Mouse (Mus musculus) cerebellum, adult 2 months (tissue): Measurements from ENCODE around the gene Olfr1168. TPM values are rescaled to one million over a fixed set of nuclear protein-coding genes. Genes with fewer than 3 reads are reported as not detected.
"Not testable (repeated sequence)": the region's sequence is repeated elsewhere in the genome, so short reads cannot be mapped to it uniquely, and the experiment has no call there.

Source experiments
- DNase-seq, 2 experiments: peaks; one replicate each; pipeline ENCODE4 v3.0.0; 2021
- H3K27ac ChIP-seq: fragments of 200-500 bp; 2 replicates; pipeline ENCODE4 v1.5.1; 2012; ENCODE audit warnings: low read length, control low read depth, inconsistent platforms; ENCODE audit not compliant: insufficient read depth
- H3K27me3 ChIP-seq: fragments of 200-500 bp; 2 replicates; pipeline ENCODE4 v1.6.1; 2012; ENCODE audit warnings: inconsistent platforms, mild to moderate bottlenecking, low read length, moderate library complexity; ENCODE audit not compliant: control insufficient read depth, insufficient read depth
- H3K4me1 ChIP-seq: fragments of 200-500 bp; 2 replicates; pipeline ENCODE4 v1.6.1; 2011; ENCODE audit warnings: low read length; ENCODE audit not compliant: control insufficient read depth, insufficient read depth
- H3K4me3 ChIP-seq: fragments of 200-500 bp; replicated peaks from 2 replicates; pipeline ENCODE3; 2011; ENCODE audit warnings: mild to moderate bottlenecking, low read depth, low read length, control low read depth; ENCODE audit not compliant: insufficient read depth
- CTCF ChIP-seq: fragments of 200-500 bp; IDR thresholded peaks from 2 replicates; pipeline ENCODE4 v1.5.1; 2011; ENCODE audit warnings: low read depth, mild to moderate bottlenecking, control low read depth, low read length, moderate library complexity, borderline replicate concordance; ENCODE audit not compliant: insufficient read depth
- POLR2A ChIP-seq: fragments of 200-500 bp; IDR thresholded peaks from 2 replicates; pipeline ENCODE4 v1.6.1; 2011; ENCODE audit warnings: low read length, control low read depth, borderline replicate concordance; ENCODE audit not compliant: insufficient read depth
- WGBS: fragments of 180-500 bp; shearing (Covaris S2); methylation state at CpG from one replicate; pipeline ENCODE4 v1.1.7; 2018; 5-methylcytosine and 5-hydroxymethylcytosine counted together
- polyA plus RNA-seq: library from polyadenylated mRNA; depleted of rRNA; stranded (reverse); fragments of >200 nt; gene quantifications from 2 replicates; pipeline ENCODE4 v1.2.3, GENCODE M21; 2012; rRNA removed

The Olfr1168 gene
- polyA plus RNA-seq, result not detected in 2 replicates

GRCm38 (mm10) chr2:88181580-88181979, at the start of gene Olfr1168:
Gene Olfr1168 (plus strand): TSS chr2:88181880.
- no peak within 1 kb of the TSS for H3K27ac ChIP-seq
- no peak for DNase-seq

GRCm38 (mm10) chr2:88155093-88155492, 26.6 kb upstream of the Olfr1168 start, which contains the start of gene Olfr1167:
Gene Olfr1167 (minus strand): TSS chr2:88155193.
- H3K4me3 ChIP-seq, H3K27ac ChIP-seq, H3K27me3 ChIP-seq, H3K4me1 ChIP-seq, DNase-seq: not testable (repeated sequence)
- 83% methylated on average over 1 of the region's 1 CpGs for WGBS

More at GRCm38 (mm10) chr2:88181580-88181979, at the start of gene Olfr1168:
- no peak for TF ChIP-seq CTCF
- no peak for TF ChIP-seq POLR2A
- Histone ChIP-seq H3K27me3 (no peaks in the 10 kb centered on the region), H3K4me1 (no peaks in the 10 kb centered on the region), H3K4me3 (no peak within 1 kb of the TSS)
- WGBS, result 85% methylated on average over 2 of the region's 2 CpGs

GRCm38 (mm10) chr2:88220784-88221183, 39.1 kb downstream of the Olfr1168 start:
- TF ChIP-seq POLR2A (no peak), CTCF (no peak)
- Histone ChIP-seq H3K4me3 (no peak overlapping the region), H3K27me3 (no peaks in the 10 kb centered on the region), H3K4me1 (no peaks in the 10 kb centered on the region), H3K27ac (no peak overlapping the region)
- WGBS, result 85% methylated on average over 1 of the region's 1 CpGs
- no peak for DNase-seq

- 87% methylated on average over 1 of the region's 1 CpGs for WGBS
- H3K27ac ChIP-seq, result no peak within 1 kb of the TSS
- no peak for DNase-seq
- H3K4me3 ChIP-seq, result no peak within 1 kb of the TSS
- no peaks in the 10 kb centered on the region for H3K27me3 ChIP-seq
- no peak for TF ChIP-seq POLR2A
- TF ChIP-seq CTCF, result no peak
- no peaks in the 10 kb centered on the region for H3K4me1 ChIP-seq
Measured at GRCm38 (mm10) chr2:88228234-88228633, 46.6 kb downstream of the Olfr1168 start, which contains the start of gene Olfr1170. Gene Olfr1170 (minus strand): TSS chr2:88228334.

Other genes starting within 250 kb of the Olfr1168 start
- gene Olfr1155, start 236.7 kb upstream of the Olfr1168 start, polyA plus RNA-seq, result not detected in 2 replicates
- gene Olfr1156, start 228.8 kb upstream of the Olfr1168 start, polyA plus RNA-seq, result not detected in 2 replicates
- gene Olfr1157, start 213.6 kb upstream of the Olfr1168 start, polyA plus RNA-seq, result not detected in 2 replicates
- gene Olfr74, start 207.2 kb upstream of the Olfr1168 start, polyA plus RNA-seq, result not detected in 2 replicates
- gene Olfr1158, start 191.8 kb upstream of the Olfr1168 start, polyA plus RNA-seq, result not detected in 2 replicates
- not detected in 2 replicates for gene Olfr1160, start 173.6 kb upstream of the Olfr1168 start, polyA plus RNA-seq
- gene Olfr1161, start 159.1 kb upstream of the Olfr1168 start, polyA plus RNA-seq, result not detected in 2 replicates
- gene Olfr73, start 144.2 kb upstream of the Olfr1168 start, polyA plus RNA-seq, result not detected in 2 replicates
- not detected in 2 replicates for gene Olfr1162, start 130.8 kb upstream of the Olfr1168 start, polyA plus RNA-seq
- not detected in 2 replicates for gene Olfr1163, start 110.0 kb upstream of the Olfr1168 start, polyA plus RNA-seq
- not detected in 2 replicates for gene Olfr1164, start 87.9 kb upstream of the Olfr1168 start, polyA plus RNA-seq
- gene Olfr1166, start 53.6 kb upstream of the Olfr1168 start, polyA plus RNA-seq, result not detected in 2 replicates
- gene Olfr1167, start 26.7 kb upstream of the Olfr1168 start, polyA plus RNA-seq, result not detected in 2 replicates
- not detected in 2 replicates for gene Olfr1170, start 46.5 kb downstream of the Olfr1168 start, polyA plus RNA-seq
- not detected in 2 replicates for gene Olfr1173, start 98.0 kb downstream of the Olfr1168 start, polyA plus RNA-seq
- gene Olfr1174-ps, start 133.3 kb downstream of the Olfr1168 start, polyA plus RNA-seq, result not detected in 2 replicates
- gene Olfr1175-ps, start 145.3 kb downstream of the Olfr1168 start, polyA plus RNA-seq, result not detected in 2 replicates
- not detected in 2 replicates for gene Olfr1176, start 154.8 kb downstream of the Olfr1168 start, polyA plus RNA-seq
- gene Olfr1177-ps, start 164.6 kb downstream of the Olfr1168 start, polyA plus RNA-seq, result not detected in 2 replicates
- gene Olfr1178, start 205.2 kb downstream of the Olfr1168 start, polyA plus RNA-seq, result not detected in 2 replicates
- gene Olfr1179, start 224.6 kb downstream of the Olfr1168 start, polyA plus RNA-seq, result not detected in 2 replicates
- gene Olfr1180, start 237.3 kb downstream of the Olfr1168 start, polyA plus RNA-seq, result not detected in 2 replicates
- gene Olfr1181, start 244.3 kb downstream of the Olfr1168 start, polyA plus RNA-seq, result not detected in 2 replicates